Mouse (Mus musculus): Measurements from ENCODE around the gene Zfp791. TPM values are rescaled to one million over a fixed set of nuclear protein-coding genes. Genes with fewer than 3 reads are reported as not detected.
"Not testable (repeated sequence)": the region's sequence is repeated elsewhere in the genome, so short reads cannot be mapped to it uniquely, and the experiment has no call there.

Zfp791 gene
- polyA plus RNA-seq, 3 experiments from 2014 or later, result 0.15 TPM; not detected in 2

GRCm38 (mm10) chr8:85082169-85082568 is 40.7 kb downstream of the Zfp791 start:
- not testable (repeated sequence) for ATAC-seq

DNA sequence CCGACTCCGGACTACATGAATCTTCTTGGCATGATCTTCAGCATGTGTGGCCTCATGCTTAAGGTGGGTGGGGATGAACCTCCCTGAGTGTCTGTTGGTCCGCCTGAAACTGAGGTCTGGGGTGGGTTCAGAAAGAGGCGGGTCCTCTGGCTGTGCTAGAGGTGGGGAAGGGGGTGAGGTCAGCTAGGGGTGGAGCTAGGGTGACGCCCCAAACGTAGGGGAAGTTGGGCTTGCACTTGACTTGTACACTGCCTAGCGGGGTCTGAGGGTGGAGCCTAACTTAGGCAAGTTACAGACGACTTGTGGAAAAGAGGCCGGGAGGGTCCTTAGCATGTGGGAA is 41.7 kb downstream of the Zfp791 start, which contains the start of gene Wdr83:
Gene Wdr83, minus strand, starts transcription at position 91 of the 340 bp plus-strand sequence.
- ATAC-seq, result peak; percentile 27

- ATAC-seq, result peak; percentile 18
Observed at GRCm38 (mm10) chr8:85080532-85081215, 42.2 kb downstream of the Zfp791 start, which contains the start of gene Wdr83os. Gene Wdr83os, plus strand, starts transcription at chr8:85080740.

DNA sequence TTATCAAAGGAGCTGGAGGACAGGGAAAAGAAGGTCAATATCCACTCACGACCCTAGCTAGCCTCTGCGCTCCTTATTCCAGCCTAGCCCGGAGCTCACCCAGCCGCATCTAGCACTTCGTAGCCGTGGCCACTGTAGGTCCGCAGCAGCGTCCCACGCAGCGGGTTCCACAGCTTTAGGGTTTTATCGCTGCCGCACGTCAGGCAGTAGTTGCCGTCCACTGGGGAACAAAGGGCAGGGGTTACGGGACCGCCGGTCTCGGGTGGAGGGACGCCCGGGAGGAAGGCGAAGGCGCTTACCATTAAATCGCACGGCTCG is 42.7 kb downstream of the Zfp791 start:
- ATAC-seq, result no peak

DNA sequence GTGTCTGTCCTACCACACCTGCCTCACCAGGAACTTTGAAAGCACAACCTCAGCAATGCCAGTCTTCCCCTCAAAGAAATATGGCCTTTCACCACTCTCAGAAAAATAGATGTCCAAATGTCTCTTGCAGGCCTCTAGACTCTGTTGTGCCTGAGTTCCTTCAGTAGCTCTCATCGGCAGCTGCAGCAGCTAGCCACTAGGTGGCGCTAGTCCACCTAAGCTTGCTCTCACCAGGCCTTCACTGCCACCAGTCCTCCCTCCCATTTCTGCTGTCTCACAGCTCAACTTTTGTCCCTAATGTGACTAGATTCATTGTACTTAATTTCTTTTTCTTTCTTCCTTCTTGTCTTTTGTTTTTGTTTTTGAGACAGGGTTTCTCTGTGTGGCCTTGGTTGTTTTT is 45.9 kb downstream of the Zfp791 start:
- peak; percentile 62 for ATAC-seq

DNA sequence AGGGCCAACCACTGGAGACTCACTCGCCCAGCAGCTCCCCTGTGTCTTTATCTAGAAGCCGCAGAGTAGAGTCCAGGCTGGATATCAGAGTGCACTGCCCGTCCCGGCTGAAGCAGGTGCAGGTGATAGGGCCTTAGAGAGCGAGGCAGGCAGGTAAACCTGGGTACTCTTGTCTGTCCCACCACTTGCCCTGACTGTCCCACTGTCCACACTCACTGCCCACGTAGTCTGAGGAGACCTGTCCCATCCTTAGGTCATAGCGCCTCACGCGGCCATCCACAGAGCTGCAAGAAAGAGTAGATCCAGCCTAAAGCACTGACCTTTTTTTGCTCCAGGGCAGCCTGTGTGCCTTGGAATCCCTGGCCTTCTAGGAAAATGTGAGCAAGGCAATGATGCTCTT is 46.9 kb downstream of the Zfp791 start:
- no peak for ATAC-seq

- no peak for ATAC-seq
Observed at GRCm38 (mm10) chr8:85074617-85075016, 48.3 kb downstream of the Zfp791 start.

GRCm38 (mm10) chr8:85074167-85074566 is 48.7 kb downstream of the Zfp791 start:
- ATAC-seq, result no peak

DNA sequence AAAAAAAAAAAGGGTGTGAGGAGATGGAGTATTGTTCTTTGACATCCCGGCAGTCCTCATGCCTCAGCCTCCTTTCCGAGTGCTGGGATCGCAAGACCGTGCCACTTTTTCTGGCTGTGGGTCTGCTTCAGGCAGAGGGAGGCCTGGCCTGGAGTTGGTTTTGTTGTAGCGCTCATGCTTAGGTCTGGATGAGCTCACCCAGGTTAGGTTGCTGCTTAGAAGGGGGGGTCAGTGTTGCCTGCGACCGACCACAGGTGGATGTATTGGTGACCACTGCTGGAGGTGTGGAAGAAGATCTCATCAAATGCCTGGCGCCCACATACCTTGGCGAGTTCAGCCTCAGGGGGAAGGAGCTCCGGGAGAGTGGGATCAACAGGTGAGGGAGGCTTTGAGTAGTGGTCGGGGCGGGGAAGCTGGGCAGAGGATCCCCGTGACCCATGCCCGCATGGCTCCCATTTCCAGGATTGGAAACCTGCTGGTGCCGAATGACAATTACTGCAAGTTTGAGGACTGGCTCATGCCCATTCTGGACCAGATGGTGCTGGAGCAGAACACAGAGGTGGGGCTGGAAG is 49.8 kb downstream of the Zfp791 start:
- ATAC-seq, result no peak

- no peak for ATAC-seq
Observed at GRCm38 (mm10) chr8:85072364-85072929, 50.4 kb downstream of the Zfp791 start.

- peak; percentile 95 for ATAC-seq
Observed at GRCm38 (mm10) chr8:85071514-85072281, 51.2 kb downstream of the Zfp791 start, which contains the start of gene Dhps. Gene Dhps, plus strand, starts transcription at chr8:85071757.

DNA sequence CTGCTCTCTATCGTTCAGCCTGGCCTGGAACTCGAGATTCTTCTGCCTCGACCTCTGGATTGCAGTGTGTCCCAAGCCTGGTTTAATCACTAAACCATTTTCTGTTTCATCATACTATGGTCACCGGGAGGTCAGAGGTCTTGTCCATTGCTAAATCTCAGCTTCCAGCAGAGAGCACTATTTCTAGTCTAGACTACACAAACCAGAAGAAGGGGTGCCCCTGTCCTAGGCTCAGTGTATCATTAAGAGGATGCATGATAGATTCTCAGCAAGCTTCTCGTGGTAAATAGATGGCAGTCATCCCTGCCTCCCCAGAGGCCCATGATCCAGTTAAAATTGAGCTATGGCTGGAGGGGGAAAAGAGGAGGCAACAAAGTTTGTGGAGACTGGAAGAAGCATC is 51.9 kb downstream of the Zfp791 start:
- no peak for ATAC-seq

DNA sequence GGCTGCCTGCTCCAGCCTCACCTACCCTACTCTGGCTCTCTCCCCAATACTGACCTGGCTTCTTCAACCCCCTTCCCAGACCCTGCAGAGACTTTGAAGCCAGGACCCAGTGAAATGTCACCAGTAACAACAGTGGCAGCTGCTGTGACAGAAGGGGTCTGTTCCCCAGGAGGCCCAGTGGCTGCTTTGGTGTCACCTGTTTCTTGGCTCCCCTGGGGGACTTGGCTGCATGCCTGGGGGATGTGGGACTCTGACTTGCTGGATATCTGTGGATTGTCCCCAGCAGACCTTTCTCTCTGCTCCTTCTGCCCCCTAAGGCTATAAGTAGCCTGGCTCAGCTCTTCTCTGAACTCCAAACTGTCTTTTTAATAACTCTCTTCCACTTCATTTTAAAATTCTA is 54.9 kb downstream of the Zfp791 start, which contains the start of gene Gm5741:
Gene Gm5741, minus strand, starts transcription at position 1 of the 400 bp plus-strand sequence.
- no peak for ATAC-seq

DNA sequence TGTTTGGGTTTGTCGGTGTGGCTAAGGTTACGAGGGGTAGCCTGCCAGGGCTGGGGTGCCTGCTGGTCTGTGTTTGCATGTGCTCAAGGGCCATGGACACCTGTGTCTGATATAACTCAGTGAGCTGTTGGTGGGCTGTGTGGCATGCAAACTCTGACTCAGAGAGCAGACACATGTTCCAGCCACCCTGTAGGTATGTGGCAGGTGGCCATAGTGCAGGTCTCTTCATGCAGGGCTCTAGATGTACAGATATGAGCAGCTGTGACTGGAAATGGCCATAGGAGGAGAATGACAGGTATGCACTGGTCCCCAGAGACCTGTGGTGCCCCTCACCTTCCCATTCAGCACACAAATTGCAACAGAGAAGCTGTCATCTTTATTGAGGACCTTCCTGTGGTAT is 55.7 kb downstream of the Zfp791 start:
- ATAC-seq, result no peak

GRCm38 (mm10) chr8:85065213-85065612 is 57.7 kb downstream of the Zfp791 start:
- no peak for ATAC-seq

- no peak for ATAC-seq
Observed at GRCm38 (mm10) chr8:85062603-85063002, 60.3 kb downstream of the Zfp791 start.

DNA sequence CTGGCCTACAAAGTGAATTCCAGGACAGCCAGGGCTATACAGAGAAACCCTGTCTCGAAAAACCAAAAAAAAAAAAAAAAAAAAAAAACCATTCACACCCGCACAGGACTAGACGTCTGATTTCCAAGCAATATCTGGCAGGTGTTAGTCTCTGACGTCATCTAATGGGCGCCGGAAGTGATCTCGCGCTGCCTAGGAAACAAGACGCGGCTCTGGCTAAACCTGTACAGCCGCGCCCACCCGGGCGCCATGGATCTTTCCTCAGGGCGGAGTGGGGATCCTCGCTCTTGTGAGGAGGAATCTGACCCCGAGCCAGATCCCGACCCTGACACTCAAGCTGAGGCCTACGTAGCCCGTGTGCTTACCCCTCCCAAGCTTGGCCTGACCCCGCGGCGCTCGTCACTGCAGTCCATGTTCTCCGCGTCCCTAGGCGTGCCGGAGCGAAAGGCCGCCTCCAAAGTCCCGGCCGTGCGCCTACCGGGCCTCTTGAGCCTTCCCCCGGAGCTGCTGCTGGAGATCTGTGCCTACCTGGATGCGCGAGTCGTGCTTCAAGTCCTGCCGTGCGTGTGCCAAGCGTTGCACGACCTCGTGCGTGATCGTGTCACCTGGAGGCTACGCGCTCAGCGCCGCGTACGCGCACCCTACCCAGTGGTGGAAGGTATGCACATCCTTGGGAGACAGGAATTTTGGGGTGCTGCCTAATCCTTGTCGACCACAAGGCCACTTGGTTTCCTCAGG is 62.8 kb downstream of the Zfp791 start, which contains the start of gene Fbxw9:
Gene Fbxw9, plus strand, starts transcription at position 177 of the 738 bp plus-strand sequence.
- peak; percentile 99 for ATAC-seq

Other genes starting within 250 kb of the Zfp791 start
- gene Gcdh, start 229.2 kb downstream of the Zfp791 start, polyA plus RNA-seq (2017; shearing (Covaris generic)), result 10 to 100 TPM; 14.5 to 19.9 (median 19.2) TPM
- not detected for gene Klf1, start 221.2 kb downstream of the Zfp791 start, polyA plus RNA-seq (2017; shearing (Covaris generic))
- 10 to 100 TPM; 10.5 to 21.7 (median 20.0) TPM for gene Dnase2a, start 214.5 kb downstream of the Zfp791 start, polyA plus RNA-seq (2017; shearing (Covaris generic))
- gene Mast1, start 185.7 kb downstream of the Zfp791 start, polyA plus RNA-seq (2017; shearing (Covaris generic)), result 1 to 10 TPM in 2 of 3 experiments, under 1 TPM in 1; 0.84 to 1.5 (median 1.1) TPM
- under 1 TPM in 1 of 3 experiments, not detected in 2; 0.28 TPM for gene Rtbdn, start 176.1 kb downstream of the Zfp791 start, polyA plus RNA-seq (2017; shearing (Covaris generic))
- not detected for gene Gm49661, start 153.7 kb downstream of the Zfp791 start, polyA plus RNA-seq (2017; shearing (Covaris generic))
- gene Prdx2, start 153.5 kb downstream of the Zfp791 start, polyA plus RNA-seq (2017; shearing (Covaris generic)), result 100 to 1,000 TPM; 232 to 340 (median 290) TPM
- 10 to 100 TPM; 57.0 to 88.9 (median 72.8) TPM for gene Rnaseh2a, start 153.3 kb downstream of the Zfp791 start, polyA plus RNA-seq (2017; shearing (Covaris generic))
- 10 to 100 TPM; 28.1 to 33.6 (median 33.1) TPM for gene Junb, start 144.4 kb downstream of the Zfp791 start, polyA plus RNA-seq (2017; shearing (Covaris generic))
- gene Hook2, start 132.5 kb downstream of the Zfp791 start, polyA plus RNA-seq (2017; shearing (Covaris generic)), result 1 to 10 TPM; 2.2 to 4.9 (median 4.6) TPM
- not detected for gene Best2, start 108.6 kb downstream of the Zfp791 start, polyA plus RNA-seq (2017; shearing (Covaris generic))
- 10 to 100 TPM; 50.0 to 67.9 (median 60.7) TPM for gene Asna1, start 97.8 kb downstream of the Zfp791 start, polyA plus RNA-seq (2017; shearing (Covaris generic))
- 10 to 100 TPM; 17.8 to 31.0 (median 24.1) TPM for gene Trir, start 96.3 kb downstream of the Zfp791 start, polyA plus RNA-seq (2017; shearing (Covaris generic))
- gene Tnpo2, start 86.2 kb downstream of the Zfp791 start, polyA plus RNA-seq (2017; shearing (Covaris generic)), result 10 to 100 TPM; 13.8 to 18.7 (median 16.5) TPM
- 1 to 10 TPM; 2.3 to 4.8 (median 2.9) TPM for gene Fbxw9, start 63.0 kb downstream of the Zfp791 start, polyA plus RNA-seq (2017; shearing (Covaris generic))
- 1 to 10 TPM in 2 of 3 experiments, not detected in 1; 1.9 to 3.3 TPM for gene Gm5741, start 55.1 kb downstream of the Zfp791 start, polyA plus RNA-seq (2017; shearing (Covaris generic))
- 10 to 100 TPM; 29.3 to 40.4 (median 39.3) TPM for gene Dhps, start 51.3 kb downstream of the Zfp791 start, polyA plus RNA-seq (2017; shearing (Covaris generic))
- gene Wdr83os, start 42.4 kb downstream of the Zfp791 start, polyA plus RNA-seq (2017; shearing (Covaris generic)), result 100 to 1,000 TPM; 114 to 166 (median 129) TPM
- gene Wdr83, start 41.8 kb downstream of the Zfp791 start, polyA plus RNA-seq (2017; shearing (Covaris generic)), result 10 to 100 TPM; 34.8 to 44.2 (median 38.5) TPM
- 10 to 100 TPM; 80.8 to 94.7 (median 83.8) TPM for gene Man2b1, start 39.8 kb downstream of the Zfp791 start, polyA plus RNA-seq (2017; shearing (Covaris generic))
- gene Cks1brt, start 28.8 kb upstream of the Zfp791 start, polyA plus RNA-seq (2017; shearing (Covaris generic)), result under 1 TPM in 1 of 3 experiments, not detected in 2; 0.21 TPM
- gene Olfr371, start 102.9 kb upstream of the Zfp791 start, polyA plus RNA-seq (2017; shearing (Covaris generic)), result not detected
- 100 to 1,000 TPM in 1 of 3 experiments, 10 to 100 TPM in 2; 36.0 to 103 (median 39.3) TPM for gene Orc6, start 176.5 kb upstream of the Zfp791 start, polyA plus RNA-seq (2017; shearing (Covaris generic))
- 100 to 1,000 TPM in 2 of 3 experiments, 10 to 100 TPM in 1; 96.6 to 143 (median 113) TPM for gene Vps35, start 176.7 kb upstream of the Zfp791 start, polyA plus RNA-seq (2017; shearing (Covaris generic))